16 mouse cellular contexts compared by ENCODE assay signal in the genomic region with DNA sequence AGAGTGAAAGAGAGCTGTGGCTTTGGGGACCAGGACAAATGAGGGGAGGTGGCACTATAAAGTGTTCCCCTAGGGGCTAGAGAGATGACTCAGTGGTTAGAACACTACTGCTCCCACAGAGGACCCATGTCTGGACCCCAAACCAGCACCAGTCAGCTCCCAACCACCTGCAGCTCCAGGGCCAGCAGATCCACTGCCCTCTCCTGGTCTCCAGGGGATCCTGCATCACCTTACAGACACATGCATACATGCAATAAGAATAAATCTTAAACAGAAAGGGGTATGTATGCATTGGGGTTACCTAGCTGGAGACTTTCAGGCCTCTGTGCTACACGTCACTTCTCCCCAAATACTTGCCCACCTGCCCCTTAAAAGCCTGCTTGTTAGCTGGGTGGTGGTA.
DNase-seq lines count a peak whose midpoint lies in the region; ATAC-seq and TF ChIP-seq lines count a peak whose summit lies in the region.
"Had no signal": no experiment of that assay in that cellular context is flagged by ENCODE, and none has a peak within 500 bp of the region (broad histone marks: within the 10 kb centered on the region; RNA-seq: fewer than 3 reads in every experiment).

No protein-coding gene starts in this region.

- no peaks in the 10 kb centered on the region for H3K9me3 ChIP-seq in forebrain, postnatal 0 days (ENCODE audit: low read length)
- no peaks in the 10 kb centered on the region for H3K9me3 ChIP-seq in forebrain, embryonic 10.5 days
- no peaks in the 10 kb centered on the region for H3K9me3 ChIP-seq in lung, embryonic 14.5 days (ENCODE audit: low read depth, low read length)
- no peaks in the 10 kb centered on the region for H3K9me3 ChIP-seq in E14TG2a.4 (ENCODE audit: low read length)
- H3K9me3 ChIP-seq in liver, embryonic 11.5 days (ENCODE audit: control insufficient read depth, low read length), result no peaks in the 10 kb centered on the region
- H3K9me3 ChIP-seq: embryonic facial prominence, embryonic 13.5 days; forebrain, embryonic 13.5 days; heart, embryonic 12.5 days; hindbrain, embryonic 10.5 days; limb, embryonic 10.5 days had no signal

- no peak for DNase-seq in forebrain, postnatal 0 days
- no peak for DNase-seq in forebrain, embryonic 10.5 days (ENCODE audit: extremely low spot score, low spot score)
- no peak for DNase-seq in lung, embryonic 14.5 days
- no peak for DNase-seq in lung, postnatal 36 days
- DNase-seq in liver, embryonic 11.5 days (ENCODE audit: low spot score), result no peak
- no peak for DNase-seq in thymus, postnatal 10 days (ENCODE audit: low spot score in 2 of 2)
- DNase-seq in embryo, embryonic 9.5 days (ENCODE audit: extremely low spot score), result no peak
- DNase-seq: layer of hippocampus, adult 9-11 months had no signal

- H3K4me1 ChIP-seq in forebrain, postnatal 0 days (ENCODE audit: insufficient read depth), result 0 out of 2 replicates have a peak, but pooled peaks cover 3% of the 10 kb centered on the region
- peaks cover 4% of the 10 kb centered on the region for H3K4me1 ChIP-seq in forebrain, embryonic 10.5 days
- H3K4me1 ChIP-seq in lung, embryonic 14.5 days (ENCODE audit: insufficient read depth), result no peaks in the 10 kb centered on the region
- H3K4me1 ChIP-seq in E14TG2a.4 (replicated peaks; ENCODE audit: low read depth, low read length), result peaks cover 29% of the 10 kb centered on the region
- peaks cover 10% of the 10 kb centered on the region for H3K4me1 ChIP-seq in liver, embryonic 11.5 days (replicated peaks; ENCODE audit: control insufficient read depth, insufficient read depth, low read length)
- H3K4me1 ChIP-seq: embryonic facial prominence, embryonic 13.5 days; forebrain, embryonic 13.5 days had no signal

- H3K27ac ChIP-seq in forebrain, postnatal 0 days (ENCODE audit: low read depth, low read length), result no peak overlapping the region
- H3K27ac ChIP-seq in forebrain, embryonic 10.5 days, result no peak overlapping the region
- no peak overlapping the region for H3K27ac ChIP-seq in lung, embryonic 14.5 days (ENCODE audit: low read depth)
- H3K27ac ChIP-seq in liver, embryonic 11.5 days (ENCODE audit: low read depth, low read length), result 0 out of 2 replicates have a peak overlapping the region, but pooled peaks have one; percentile 19
- H3K27ac ChIP-seq: embryonic facial prominence, embryonic 13.5 days; forebrain, embryonic 13.5 days; hindbrain, embryonic 10.5 days; limb, embryonic 10.5 days had no signal

- no peak overlapping the region for H3K4me3 ChIP-seq in forebrain, postnatal 0 days (ENCODE audit: low read depth, low read length)
- H3K4me3 ChIP-seq in forebrain, embryonic 10.5 days, result no peak overlapping the region
- no peak overlapping the region for H3K4me3 ChIP-seq in lung, embryonic 14.5 days (ENCODE audit: low read depth, low read length)
- no peak overlapping the region for H3K4me3 ChIP-seq in E14TG2a.4 (replicated peaks; ENCODE audit: low read length)
- no peak overlapping the region for H3K4me3 ChIP-seq in liver, embryonic 11.5 days (ENCODE audit: low read depth, low read length)
- H3K4me3 ChIP-seq: embryonic facial prominence, embryonic 13.5 days; forebrain, embryonic 13.5 days; heart, embryonic 12.5 days; hindbrain, embryonic 10.5 days; limb, embryonic 10.5 days had no signal

- no peak overlapping the region for H3K9ac ChIP-seq in forebrain, postnatal 0 days
- H3K9ac ChIP-seq in lung, embryonic 14.5 days, result no peak overlapping the region
- no peak overlapping the region for H3K9ac ChIP-seq in liver, embryonic 11.5 days (ENCODE audit: low read depth, low read length)
- H3K9ac ChIP-seq: embryonic facial prominence, embryonic 13.5 days; forebrain, embryonic 13.5 days; heart, embryonic 12.5 days had no signal

- no peaks in the 10 kb centered on the region for H3K36me3 ChIP-seq in forebrain, postnatal 0 days (ENCODE audit: insufficient read depth)
- H3K36me3 ChIP-seq in forebrain, embryonic 10.5 days (replicated peaks), result no peaks in the 10 kb centered on the region
- H3K36me3 ChIP-seq in lung, embryonic 14.5 days (ENCODE audit: insufficient read depth), result no peaks in the 10 kb centered on the region
- H3K36me3 ChIP-seq in E14TG2a.4 (ENCODE audit: insufficient read depth, low read length), result no peaks in the 10 kb centered on the region
- no peaks in the 10 kb centered on the region for H3K36me3 ChIP-seq in liver, embryonic 11.5 days (ENCODE audit: control insufficient read depth, insufficient read depth, low read length)
- H3K36me3 ChIP-seq: embryonic facial prominence, embryonic 13.5 days; heart, embryonic 12.5 days; hindbrain, embryonic 10.5 days; limb, embryonic 10.5 days had no signal

- H3K4me2 ChIP-seq in forebrain, postnatal 0 days (ENCODE audit: low read depth), result no peak overlapping the region
- H3K4me2 ChIP-seq in lung, embryonic 14.5 days, result no peak overlapping the region
- no peak overlapping the region for H3K4me2 ChIP-seq in liver, embryonic 11.5 days
- H3K4me2 ChIP-seq: embryonic facial prominence, embryonic 13.5 days; forebrain, embryonic 13.5 days; heart, embryonic 12.5 days had no signal

- 97% methylated on average over 1 of the region's 1 CpGs for WGBS in forebrain, postnatal 0 days
- 78% methylated on average over 1 of the region's 1 CpGs for WGBS in forebrain, embryonic 10.5 days
- 79% methylated on average over 1 of the region's 1 CpGs for WGBS in lung, embryonic 14.5 days
- WGBS in liver, embryonic 11.5 days, result 76% methylated on average over 1 of the region's 1 CpGs

- no peak for ATAC-seq in forebrain, postnatal 0 days
- ATAC-seq in lung, embryonic 14.5 days (ENCODE audit: insufficient read depth), result no peak
- no peak for ATAC-seq in liver, embryonic 11.5 days (replicated peaks; ENCODE audit: low FRiP score)
- ATAC-seq: CD4-positive, CD25-positive, alpha-beta regulatory T cell, adult 4 months; forebrain, embryonic 13.5 days; midbrain, embryonic 16.5 days had no signal

- H3K27me3 ChIP-seq in forebrain, postnatal 0 days (ENCODE audit: insufficient read depth, low read length), result no peaks in the 10 kb centered on the region
- no peaks in the 10 kb centered on the region for H3K27me3 ChIP-seq in forebrain, embryonic 10.5 days (ENCODE audit: poor library complexity, severe bottlenecking)
- H3K27me3 ChIP-seq in lung, embryonic 14.5 days (ENCODE audit: insufficient read depth, low read length), result no peaks in the 10 kb centered on the region
- no peaks in the 10 kb centered on the region for H3K27me3 ChIP-seq in E14TG2a.4 (ENCODE audit: insufficient read depth, low read length)
- H3K27me3 ChIP-seq in liver, embryonic 11.5 days (replicated peaks; ENCODE audit: control insufficient read depth, insufficient read depth, low read length), result no peaks in the 10 kb centered on the region
- H3K27me3 ChIP-seq: embryonic facial prominence, embryonic 13.5 days; forebrain, embryonic 13.5 days; heart, embryonic 12.5 days had no signal

- TF ChIP-seq CTCF in forebrain, postnatal 0 days (IDR thresholded peaks at IDR 0.05; ENCODE audit: low read depth), result peak; percentile 55; the same call in 1 of the 2 replicates
- TF ChIP-seq CTCF in lung, embryonic 14.5 days (IDR thresholded peaks at IDR 0.05; ENCODE audit: low read depth), result peak; percentile 40
- TF ChIP-seq CTCF in E14TG2a.4 (conservative IDR thresholded peaks at IDR 0.05; ENCODE audit: low read length), result peak; percentile 38
